Mouse (Mus musculus): ENCODE measurements around the gene Vmn1r130. TPM values are rescaled to one million over a fixed set of nuclear protein-coding genes. Genes with fewer than 3 reads are reported as not detected.
"Not testable (repeated sequence)": the region's sequence is repeated elsewhere in the genome, so short reads cannot be mapped to it uniquely, and the experiment has no call there.

Gene Vmn1r130
- not detected in 2 replicates for polyA plus RNA-seq (2014; fragmentation: Nextera tagmentation; extraction: Ambion mirVana)

- no CpG with 5 or more reads among the region's 3 CpGs for WGBS (ENCODE audit: insufficient replicate concordance)
- H3K27ac ChIP-seq (ENCODE audit: low read depth, low read length); H3K9ac ChIP-seq (ENCODE audit: low read depth, low read length); H3K4me2 ChIP-seq; H3K27me3 ChIP-seq (ENCODE audit: control insufficient read depth, insufficient read depth, low read length); H3K4me3 ChIP-seq (ENCODE audit: low read depth, low read length); H3K4me1 ChIP-seq (ENCODE audit: control insufficient read depth, insufficient read depth, low read length); H3K9me3 ChIP-seq (replicated peaks; ENCODE audit: control insufficient read depth, low read length); ATAC-seq (replicated peaks; ENCODE audit: insufficient number of reproducible peaks, low FRiP score, low TSS enrichment); H3K36me3 ChIP-seq (ENCODE audit: control insufficient read depth, insufficient read depth, low read length): not testable (repeated sequence)
Measured at GRCm38 (mm10) chr7:21511480-21511879, at the start of gene Vmn1r130. Gene Vmn1r130, plus strand, starts transcription at chr7:21511780.

GRCm38 (mm10) chr7:21545990-21546389, 34.4 kb downstream of the Vmn1r130 start, which contains the start of gene Vmn1r131:
Gene Vmn1r131, minus strand, starts transcription at chr7:21546090.
- WGBS (ENCODE audit: insufficient replicate concordance), result no CpG with 5 or more reads among the region's 2 CpGs
- H3K4me3 ChIP-seq (ENCODE audit: low read depth, low read length); ATAC-seq (replicated peaks; ENCODE audit: insufficient number of reproducible peaks, low FRiP score, low TSS enrichment); H3K4me2 ChIP-seq; H3K36me3 ChIP-seq (ENCODE audit: control insufficient read depth, insufficient read depth, low read length); H3K9ac ChIP-seq (ENCODE audit: low read depth, low read length); H3K27ac ChIP-seq (ENCODE audit: low read depth, low read length); H3K4me1 ChIP-seq (ENCODE audit: control insufficient read depth, insufficient read depth, low read length); H3K27me3 ChIP-seq (ENCODE audit: control insufficient read depth, insufficient read depth, low read length); H3K9me3 ChIP-seq (replicated peaks; ENCODE audit: control insufficient read depth, low read length): not testable (repeated sequence)

Other genes with a start within 250 kb of the Vmn1r130 start
- gene Vmn1r125, start 239.6 kb upstream of the Vmn1r130 start, polyA plus RNA-seq (2014; fragmentation: Nextera tagmentation; extraction: Ambion mirVana), result not detected in 2 replicates
- gene Vmn1r126, start 210.3 kb upstream of the Vmn1r130 start, polyA plus RNA-seq (2014; fragmentation: Nextera tagmentation; extraction: Ambion mirVana), result not detected in 2 replicates
- not detected in 2 replicates for gene Vmn1r127, start 191.9 kb upstream of the Vmn1r130 start, polyA plus RNA-seq (2014; fragmentation: Nextera tagmentation; extraction: Ambion mirVana)
- gene Vmn1r128, start 162.4 kb upstream of the Vmn1r130 start, polyA plus RNA-seq (2014; fragmentation: Nextera tagmentation; extraction: Ambion mirVana), result not detected in 2 replicates
- gene Vmn1r129, start 150.5 kb upstream of the Vmn1r130 start, polyA plus RNA-seq (2014; fragmentation: Nextera tagmentation; extraction: Ambion mirVana), result not detected in 2 replicates
- gene Gm6882, start 79.0 kb upstream of the Vmn1r130 start, polyA plus RNA-seq (2014; fragmentation: Nextera tagmentation; extraction: Ambion mirVana), result not detected in 2 replicates
- not detected in 2 replicates for gene Vmn1r131, start 34.3 kb downstream of the Vmn1r130 start, polyA plus RNA-seq (2014; fragmentation: Nextera tagmentation; extraction: Ambion mirVana)
- gene Vmn1r132, start 102.3 kb downstream of the Vmn1r130 start, polyA plus RNA-seq (2014; fragmentation: Nextera tagmentation; extraction: Ambion mirVana), result not detected in 2 replicates
- gene Gm4175, start 249.7 kb downstream of the Vmn1r130 start, polyA plus RNA-seq (2014; fragmentation: Nextera tagmentation; extraction: Ambion mirVana), result not detected in 2 replicates

Data from heart, embryonic 11.5 days (tissue).